7 mouse cellular contexts compared by ENCODE assay signal in genomic region chr10:58323028-58323991, GRCm38 (mm10). TPM values are rescaled to one million over a fixed set of nuclear protein-coding genes. Genes with fewer than 3 reads are reported as not detected.
DNase-seq lines count a peak whose midpoint lies in the region; ATAC-seq lines count a peak whose summit lies in the region.

Lims1 (plus strand) TSS chr10:58323466.

- WGBS in embryonic facial prominence, embryonic 11.5 days: 0% methylated on average over 84 of the region's 86 CpGs
- under 1% methylated on average over 86 of the region's 86 CpGs for WGBS in limb, embryonic 10.5 days
- under 1% methylated on average over 75 of the region's 86 CpGs for WGBS in midbrain, embryonic 13.5 days

- H3K4me2 ChIP-seq in embryonic facial prominence, embryonic 11.5 days (ENCODE audit: low read depth, low read length): peak within 1 kb of the TSS; percentile 42
- peak within 1 kb of the TSS; percentile 62 for H3K4me2 ChIP-seq in midbrain, embryonic 13.5 days (replicated peaks)

- H3K27me3 ChIP-seq in embryonic facial prominence, embryonic 11.5 days (ENCODE audit: control insufficient read depth, insufficient read depth, low read length): no peaks in the 10 kb centered on the region
- H3K27me3 ChIP-seq in limb, embryonic 10.5 days (ENCODE audit: low read depth, poor library complexity, severe bottlenecking): no peaks in the 10 kb centered on the region
- H3K27me3 ChIP-seq in midbrain, embryonic 13.5 days: no peaks in the 10 kb centered on the region

- H3K27ac ChIP-seq in embryonic facial prominence, embryonic 11.5 days (replicated peaks; ENCODE audit: low read depth, low read length): peak within 1 kb of the TSS; percentile 70
- peak within 1 kb of the TSS; percentile 90 for H3K27ac ChIP-seq in limb, embryonic 10.5 days
- H3K27ac ChIP-seq in midbrain, embryonic 13.5 days: peak within 1 kb of the TSS; percentile 84

- H3K4me3 ChIP-seq in embryonic facial prominence, embryonic 11.5 days (ENCODE audit: low read depth, low read length): peak within 1 kb of the TSS; percentile 79
- peak within 1 kb of the TSS; percentile 64 for H3K4me3 ChIP-seq in limb, embryonic 10.5 days
- peak within 1 kb of the TSS; percentile 91 for H3K4me3 ChIP-seq in midbrain, embryonic 13.5 days (replicated peaks)

- H3K4me1 ChIP-seq in embryonic facial prominence, embryonic 11.5 days (ENCODE audit: control insufficient read depth, insufficient read depth, low read length): no peaks in the 10 kb centered on the region
- peaks cover 12% of the 10 kb centered on the region for H3K4me1 ChIP-seq in limb, embryonic 10.5 days
- H3K4me1 ChIP-seq in midbrain, embryonic 13.5 days (replicated peaks): peaks cover 29% of the 10 kb centered on the region

- peak within 1 kb of the TSS; percentile 87 for H3K9ac ChIP-seq in embryonic facial prominence, embryonic 11.5 days (replicated peaks; ENCODE audit: low read length)
- peak within 1 kb of the TSS; percentile 84 for H3K9ac ChIP-seq in midbrain, embryonic 13.5 days (replicated peaks)

- DNase-seq in adrenal gland, postnatal 14 days: peak; percentile 99
- DNase-seq in embryonic facial prominence, embryonic 11.5 days (ENCODE audit: low spot score): peak; percentile 99
- DNase-seq in kidney, adult 11 months: peak; percentile 98
- peak; percentile 99 for DNase-seq in limb, embryonic 10.5 days (ENCODE audit: low spot score)
- peak; percentile 98 for DNase-seq in spleen, adult 12 weeks (ENCODE audit: low spot score)

- no peaks in the 10 kb centered on the region for H3K36me3 ChIP-seq in embryonic facial prominence, embryonic 11.5 days (replicated peaks; ENCODE audit: control insufficient read depth, insufficient read depth, low read depth, low read length)
- no peaks in the 10 kb centered on the region for H3K36me3 ChIP-seq in limb, embryonic 10.5 days
- H3K36me3 ChIP-seq in midbrain, embryonic 13.5 days: no peaks in the 10 kb centered on the region

- H3K9me3 ChIP-seq in embryonic facial prominence, embryonic 11.5 days (replicated peaks; ENCODE audit: control insufficient read depth, low read length): no peaks in the 10 kb centered on the region
- no peaks in the 10 kb centered on the region for H3K9me3 ChIP-seq in limb, embryonic 10.5 days (replicated peaks)
- no peaks in the 10 kb centered on the region for H3K9me3 ChIP-seq in midbrain, embryonic 13.5 days

- ATAC-seq in embryonic facial prominence, embryonic 11.5 days (replicated peaks; ENCODE audit: insufficient number of reproducible peaks, low FRiP score, low TSS enrichment, low read depth): peak; percentile 99
- peak; percentile 89 for ATAC-seq in granulocyte monocyte progenitor cell, adult 5-6 weeks (replicated peaks; ENCODE audit: poor library complexity, severe bottlenecking)
- peak; percentile 98 for ATAC-seq in midbrain, embryonic 13.5 days

RNA-seq across cellular contexts. Expression of gene Lims1, which starts in this region (rescaled TPM):
- total RNA-seq in adrenal gland, postnatal 14 days (2021): 51.8 and 54.9 TPM in 2 replicates
- 89.2 and 103 TPM in 2 replicates for polyA plus RNA-seq in embryonic facial prominence, embryonic 11.5 days (2014; fragmentation: Nextera tagmentation; extraction: Ambion mirVana)
- total RNA-seq in granulocyte monocyte progenitor cell, adult 5-6 weeks (2014; fragmentation: Nextera tagmentation): 61.1 and 85.1 TPM in 2 replicates
- total RNA-seq in granulocyte monocyte progenitor cell, adult 5-6 weeks (2017): 72.9 and 90.6 TPM in 2 replicates
- polyA plus RNA-seq in limb, embryonic 10.5 days (2016; fragmentation: Nextera tagmentation; extraction: Ambion mirVana): 93.6 and 105 TPM in 2 replicates
- polyA plus RNA-seq in midbrain, embryonic 13.5 days (2015; fragmentation: Nextera tagmentation; extraction: Ambion mirVana): 62.1 and 65.6 TPM in 2 replicates

Comparison
In these comparisons a context has a peak if more than half of its experiments do, and no peak if none do; other contexts are left out.
1. Peak in every context shown above with its lines: DNase-seq, ATAC-seq, H3K4me3 ChIP-seq and H3K27ac ChIP-seq.